Mouse (Mus musculus) gastrocnemius, postnatal 25 days (tissue): ENCODE measurements around the gene Gm13276. TPM values are rescaled to one million over a fixed set of nuclear protein-coding genes. Genes with fewer than 3 reads are reported as not detected.
"Not testable (repeated sequence)": the region's sequence is repeated elsewhere in the genome, so short reads cannot be mapped to it uniquely, and the experiment has no call there.

ENCODE experiments used
- DNase-seq: peaks from one replicate; pipeline ENCODE4 v3.0.0; 2022
- long read RNA-seq, 2 experiments: library from polyadenylated mRNA; stranded (forward); transcript quantifications; one replicate each; pipeline ENCODE4 v2.0.0; 2021
- total RNA-seq, 2 experiments: library from RNA; stranded (reverse); gene quantifications; 1 replicate in 1 of 2; 2 replicates in 1 of 2; pipeline ENCODE4 v1.2.3; 2021

Gene Gm13276
- total RNA-seq: not detected
- long read RNA-seq, experiment 1: 0 reads
- long read RNA-seq, experiment 2: 0 reads

DNA sequence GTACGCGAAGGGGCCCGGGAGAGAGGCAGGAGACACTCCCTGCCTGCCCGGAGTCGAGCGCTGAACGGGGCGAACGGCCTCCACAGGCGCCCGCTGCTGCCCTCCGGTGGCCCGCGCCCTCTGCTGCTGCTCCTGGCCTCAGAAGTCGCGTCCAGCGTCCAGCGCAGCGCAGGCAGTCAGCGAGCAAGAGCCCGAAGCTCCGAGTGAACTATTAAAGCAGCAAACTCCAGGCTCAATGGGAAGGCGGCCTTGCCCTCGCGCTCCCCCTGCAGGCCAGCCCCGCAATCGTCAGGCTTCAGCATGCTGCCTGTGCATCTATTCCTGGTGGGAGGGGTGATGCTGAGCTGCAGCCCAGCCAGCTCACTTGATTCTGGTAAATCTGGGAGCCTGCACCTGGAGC, at the start of gene Gm13276:
Gm13276 (plus strand) TSS at position 301 of the 400 bp plus-strand sequence.
- not testable (repeated sequence) for DNase-seq

GRCm38 (mm10) chr4:88738480-88738879, 47.0 kb upstream of the Gm13276 start:
- no peak for DNase-seq

DNA sequence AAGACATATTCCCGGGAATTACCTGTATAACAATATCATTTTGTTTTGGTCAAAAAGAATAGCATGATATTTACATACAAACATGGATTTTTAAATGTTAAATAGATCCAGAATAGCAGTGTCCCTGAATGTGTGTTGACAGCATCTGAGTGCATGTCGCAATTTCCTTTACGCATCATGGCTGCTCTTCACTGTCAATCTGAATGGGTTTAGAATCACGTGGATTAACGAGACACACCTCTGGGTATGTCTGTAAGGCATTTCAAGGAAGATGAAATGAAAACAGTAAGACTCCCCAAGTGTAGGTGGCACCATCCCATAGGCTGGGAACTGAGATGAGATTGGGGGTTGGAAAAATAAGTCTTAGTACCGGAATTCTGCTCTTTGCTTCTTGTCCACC, 46.5 kb upstream of the Gm13276 start:
- DNase-seq: no peak

GRCm38 (mm10) chr4:88741426-88741825, 44.1 kb upstream of the Gm13276 start:
- DNase-seq: no peak

DNA sequence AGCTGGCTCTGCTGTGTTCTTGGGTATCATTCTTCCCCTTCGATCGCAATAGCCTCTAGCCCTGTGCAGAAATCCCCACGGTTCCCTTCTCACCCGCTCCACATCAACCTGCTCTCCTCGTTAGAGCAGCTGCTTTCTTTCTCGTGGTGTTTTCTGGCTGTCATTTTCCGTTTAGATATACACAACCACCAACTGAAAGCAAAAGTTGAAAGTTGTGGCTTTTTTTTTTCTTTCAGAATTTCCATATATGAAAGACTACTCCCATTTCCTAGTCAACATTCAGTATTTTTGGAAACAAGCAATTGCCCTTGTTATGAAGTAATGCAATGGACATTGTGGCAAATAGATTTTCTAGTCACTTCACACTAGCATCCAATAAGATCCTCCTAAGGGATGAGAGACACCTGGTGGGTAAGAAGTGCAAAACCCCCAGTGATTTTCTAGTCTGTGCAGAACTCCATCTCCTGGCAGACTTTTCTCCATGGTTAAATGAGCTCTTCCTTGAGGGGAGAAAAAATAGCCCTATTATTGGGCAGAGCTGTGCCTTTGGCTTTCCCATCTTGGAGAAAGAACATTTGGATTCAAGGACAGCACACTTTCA, 42.6 kb upstream of the Gm13276 start:
- DNase-seq: no peak

GRCm38 (mm10) chr4:88744207-88744606, 41.3 kb upstream of the Gm13276 start:
- no peak for DNase-seq

GRCm38 (mm10) chr4:88749926-88750325, 35.6 kb upstream of the Gm13276 start:
- DNase-seq: no peak

- peak; percentile 54 for DNase-seq
Measured at GRCm38 (mm10) chr4:88754818-88755340, 30.6 kb upstream of the Gm13276 start, which contains the start of gene Gm13271. Gene Gm13271, plus strand, starts transcription at chr4:88754868.

DNA sequence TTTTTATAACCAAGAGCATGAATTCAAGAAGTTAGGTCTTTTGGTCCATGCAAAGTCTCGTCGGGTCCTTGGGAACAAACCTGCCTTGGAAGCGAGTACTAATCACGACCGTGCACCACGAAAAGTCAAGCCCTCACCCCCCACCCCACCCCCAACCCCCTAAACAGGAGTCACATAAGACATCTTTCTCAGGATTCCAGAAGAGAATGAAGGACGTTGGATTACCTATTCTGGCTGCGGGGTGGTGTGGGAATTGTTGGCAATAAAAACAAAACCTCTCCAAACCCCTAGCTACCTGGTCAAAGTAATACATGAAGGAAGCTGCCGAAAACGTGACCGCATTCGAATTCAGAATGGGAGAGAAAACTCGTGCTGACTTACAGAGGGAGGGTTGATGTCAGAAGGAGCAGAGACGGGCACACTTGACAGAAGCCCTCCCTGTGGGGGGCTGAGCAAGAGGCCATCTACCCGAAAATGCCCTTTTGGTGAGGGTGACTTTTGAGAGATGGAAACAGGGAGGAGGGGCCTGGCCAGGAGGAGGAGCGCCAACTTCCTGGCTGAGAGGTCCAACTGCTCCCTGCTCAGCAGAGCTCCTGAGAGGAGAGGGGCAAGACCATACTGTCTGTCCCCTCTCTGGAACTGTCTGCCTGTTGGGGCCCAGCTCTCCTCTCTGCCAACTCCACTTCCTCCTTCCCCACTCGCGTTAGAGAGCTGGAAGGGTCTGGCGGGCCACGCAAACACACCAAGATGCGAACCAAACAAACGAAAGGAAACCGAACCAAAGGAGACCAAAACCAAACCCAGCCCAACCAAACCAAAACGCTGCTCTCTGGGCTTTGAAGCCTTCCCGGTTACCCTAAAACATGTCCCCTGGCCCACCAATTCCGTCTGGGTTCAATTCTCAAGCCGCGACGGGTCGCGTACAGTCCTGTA, 28.7 kb upstream of the Gm13276 start:
- not testable (repeated sequence) for DNase-seq

DNA sequence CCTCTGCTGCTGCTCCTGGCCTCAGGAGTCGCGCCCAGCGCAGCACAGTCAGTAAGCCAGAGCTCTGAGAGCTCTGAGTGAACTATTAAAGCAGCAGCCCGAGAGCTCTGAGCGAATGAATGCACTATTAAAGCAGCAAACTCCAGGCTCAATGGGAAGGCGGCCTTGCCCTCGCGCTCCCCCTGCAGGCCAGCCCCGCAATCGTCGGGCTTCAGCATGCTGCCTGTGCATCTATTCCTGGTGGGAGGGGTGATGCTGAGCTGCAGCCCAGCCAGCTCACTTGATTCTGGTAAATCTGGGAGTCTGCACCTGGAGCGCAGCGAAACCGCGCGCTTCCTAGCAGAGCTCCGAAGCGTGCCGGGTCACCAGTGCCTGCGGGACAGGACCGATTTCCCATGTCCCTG, 27.9 kb upstream of the Gm13276 start:
- peak; percentile 86 for DNase-seq

- DNase-seq: not testable (repeated sequence)
Measured at GRCm38 (mm10) chr4:88758751-88759150, 26.8 kb upstream of the Gm13276 start.

- DNase-seq: peak; percentile 36
Measured at GRCm38 (mm10) chr4:88759610-88760268, 25.8 kb upstream of the Gm13276 start, which contains the start of gene Gm13283. Gene Gm13283, plus strand, starts transcription at chr4:88760119.

- peak; percentile 79 for DNase-seq
Measured at GRCm38 (mm10) chr4:88760431-88760830, 25.1 kb upstream of the Gm13276 start.

GRCm38 (mm10) chr4:88761776-88762175, 23.7 kb upstream of the Gm13276 start:
- peak; percentile 66 for DNase-seq

DNA sequence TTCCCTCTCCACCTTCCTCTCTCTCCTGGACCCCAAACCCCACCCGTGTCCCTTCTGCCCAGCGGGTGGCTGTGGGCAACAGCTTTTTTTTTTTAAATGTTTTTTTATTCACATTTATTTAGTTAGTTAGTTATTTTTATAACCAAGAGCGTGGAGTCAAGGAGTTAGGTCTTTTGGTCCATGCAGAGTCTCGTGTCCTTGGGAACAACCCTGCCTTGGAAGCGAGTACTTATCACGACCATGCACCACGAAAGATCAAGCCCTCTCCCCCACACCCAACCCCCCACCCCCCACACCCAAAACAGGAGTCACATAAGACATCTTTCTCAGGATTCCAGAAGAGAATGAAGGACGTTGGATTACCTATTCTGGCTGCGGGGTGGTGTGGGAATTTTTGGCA, 23.2 kb upstream of the Gm13276 start:
- not testable (repeated sequence) for DNase-seq

DNA sequence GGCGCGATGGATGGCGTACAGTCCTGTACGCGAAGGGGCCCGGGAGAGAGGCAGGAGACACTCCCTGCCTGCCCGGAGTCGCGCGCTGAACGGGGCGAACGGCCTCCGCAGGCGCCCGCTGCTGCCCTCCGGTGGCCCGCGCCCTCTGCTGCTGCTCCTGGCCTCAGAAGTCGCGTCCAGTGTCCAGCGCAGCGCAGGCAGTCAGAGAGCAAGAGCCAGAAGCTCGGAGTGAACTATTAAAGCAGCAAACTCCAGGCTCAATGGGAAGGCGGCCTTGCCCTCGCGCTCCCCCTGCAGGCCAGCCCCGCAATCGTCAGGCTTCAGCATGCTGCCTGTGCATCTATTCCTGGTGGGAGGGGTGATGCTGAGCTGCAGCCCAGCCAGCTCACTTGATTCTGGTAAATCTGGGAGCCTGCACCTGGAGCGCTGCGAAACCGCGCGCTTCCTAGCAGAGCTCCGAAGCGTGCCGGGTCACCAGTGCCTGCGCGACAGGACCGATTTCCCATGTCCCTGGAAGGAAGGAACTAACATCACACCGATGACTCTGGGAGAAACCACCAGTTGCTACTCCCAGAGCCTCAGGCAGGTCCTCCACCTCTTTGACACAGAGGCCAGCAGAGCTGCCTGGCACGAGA, 22.0 kb upstream of the Gm13276 start:
- peak; percentile 64 for DNase-seq

GRCm38 (mm10) chr4:88773534-88773933, 12.0 kb upstream of the Gm13276 start, which contains the start of gene Gm13290:
Gene Gm13290, plus strand, starts transcription at chr4:88773834.
- DNase-seq: not testable (repeated sequence)

GRCm38 (mm10) chr4:88776622-88777021, 8.9 kb upstream of the Gm13276 start, which contains the start of gene Gm13289:
Gene Gm13289, plus strand, starts transcription at chr4:88776922.
- DNase-seq: not testable (repeated sequence)

DNA sequence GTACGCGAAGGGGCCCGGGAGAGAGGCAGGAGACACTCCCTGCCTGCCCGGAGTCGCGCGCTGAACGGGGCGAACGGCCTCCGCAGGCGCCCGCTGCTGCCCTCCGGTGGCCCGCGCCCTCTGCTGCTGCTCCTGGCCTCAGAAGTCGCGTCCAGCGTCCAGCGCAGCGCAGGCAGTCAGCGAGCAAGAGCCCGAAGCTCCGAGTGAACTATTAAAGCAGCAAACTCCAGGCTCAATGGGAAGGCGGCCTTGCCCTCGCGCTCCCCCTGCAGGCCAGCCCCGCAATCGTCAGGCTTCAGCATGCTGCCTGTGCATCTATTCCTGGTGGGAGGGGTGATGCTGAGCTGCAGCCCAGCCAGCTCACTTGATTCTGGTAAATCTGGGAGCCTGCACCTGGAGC, 6.0 kb upstream of the Gm13276 start, which contains the start of gene Gm13272:
Gm13272 (plus strand) TSS at position 301 of the 400 bp plus-strand sequence.
- not testable (repeated sequence) for DNase-seq

GRCm38 (mm10) chr4:88780320-88780719, 5.2 kb upstream of the Gm13276 start:
- DNase-seq: not testable (repeated sequence)

DNA sequence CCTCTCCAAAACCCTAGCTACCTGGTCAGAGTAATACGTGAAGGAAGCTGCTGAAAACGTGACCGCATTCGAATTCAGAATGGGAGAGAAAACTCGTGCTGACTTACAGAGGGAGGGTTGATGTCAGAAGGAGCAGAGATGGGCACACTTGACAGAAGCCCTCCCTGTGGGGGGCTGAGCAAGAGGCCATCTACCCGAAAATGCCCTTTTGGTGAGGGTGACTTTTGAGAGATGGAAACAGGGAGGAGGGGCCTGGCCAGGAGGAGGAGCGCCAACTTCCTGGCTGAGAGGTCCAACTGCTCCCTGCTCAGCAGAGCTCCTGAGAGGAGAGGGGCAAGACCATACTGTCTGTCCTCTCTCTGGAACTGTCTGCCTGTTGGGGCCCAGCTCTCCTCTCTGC, 3.7 kb upstream of the Gm13276 start, which contains the start of gene Ifnz:
Ifnz (plus strand) TSS at position 301 of the 400 bp plus-strand sequence.
- DNase-seq: not testable (repeated sequence)
